Mouse (Mus musculus): ENCODE measurements around the gene Gm13084.
"Not testable (repeated sequence)": the region's sequence is repeated elsewhere in the genome, so short reads cannot be mapped to it uniquely, and the experiment has no call there.

Gene Gm13084

DNA sequence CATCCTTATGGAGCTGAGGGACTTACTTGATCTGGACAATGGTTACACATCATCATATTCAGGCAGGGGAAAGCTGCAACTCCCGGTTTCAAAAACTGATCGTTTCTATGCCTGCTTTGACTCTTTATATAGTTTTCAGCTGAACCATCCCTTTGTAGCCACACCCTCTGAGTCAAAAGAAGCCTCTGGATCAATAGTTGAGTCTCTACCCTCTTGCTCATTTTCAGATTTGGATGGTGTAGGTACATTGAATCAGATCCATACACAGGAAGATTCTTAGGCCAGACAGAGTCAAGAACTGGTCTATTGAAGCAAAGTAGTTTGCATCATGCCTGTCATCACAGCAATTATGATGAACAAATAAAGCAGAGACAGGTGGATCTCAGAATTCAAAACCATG lies at the start of gene Gm13084:
Gene Gm13084, minus strand, starts transcription at position 101 of the 400 bp plus-strand sequence.
- no peak for DNase-seq (ENCODE audit: low spot score in 2 of 2)

DNA sequence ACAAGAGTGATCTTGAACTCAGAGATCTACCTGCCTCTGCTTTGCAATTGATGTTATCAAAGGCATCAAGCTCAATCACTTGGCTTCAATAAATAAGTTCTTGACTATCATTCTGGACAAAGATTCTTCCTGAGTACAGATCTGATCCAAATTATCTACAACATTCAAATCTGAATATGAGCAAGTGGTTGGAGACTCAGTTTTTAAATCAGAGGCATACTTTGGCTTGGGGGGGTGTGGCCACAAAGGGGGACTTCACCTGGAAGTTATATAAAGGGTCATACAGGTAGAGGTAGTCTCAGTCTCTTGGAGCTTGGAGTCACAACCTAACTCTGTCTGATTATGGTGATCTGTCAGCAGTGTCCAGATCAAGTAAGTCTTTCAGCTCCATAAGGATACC lies 30.3 kb upstream of the Gm13084 start, which contains the start of gene Gm13103:
Gene Gm13103, plus strand, starts transcription at position 301 of the 400 bp plus-strand sequence.
- DNase-seq (ENCODE audit: low spot score in 2 of 2), result not testable (repeated sequence)

DNA sequence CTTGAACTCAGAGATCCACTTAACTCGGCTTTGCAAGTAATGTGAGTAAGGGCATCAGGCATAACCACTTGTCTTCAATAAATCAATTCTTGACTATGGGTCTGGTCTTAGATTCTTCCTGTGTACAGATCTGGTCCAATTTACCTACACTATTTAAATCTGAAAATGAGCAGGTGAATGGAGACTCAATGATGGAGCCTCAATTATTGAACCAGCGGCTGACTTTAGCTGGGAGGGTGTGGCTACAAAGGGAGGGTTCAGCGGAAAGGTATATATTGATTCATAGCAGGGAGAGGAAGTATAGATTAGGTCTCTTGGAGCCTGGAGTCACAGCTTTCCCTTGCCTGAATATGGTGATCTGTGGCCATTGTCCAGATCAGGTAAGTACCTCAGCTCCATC lies 26.8 kb downstream of the Gm13084 start, which contains the start of gene Gm13023:
Gene Gm13023, plus strand, starts transcription at position 301 of the 400 bp plus-strand sequence.
- DNase-seq (ENCODE audit: low spot score in 2 of 2), result not testable (repeated sequence)

Data from cerebellum, postnatal 4 days (tissue).